Mouse (Mus musculus) G1E-ER4 (cell line): ENCODE measurements around the gene Olfr1392. TPM values are rescaled to one million over a fixed set of nuclear protein-coding genes. Genes with fewer than 3 reads are reported as not detected.

Experiments used
- GATA1 ChIP-seq: IDR thresholded peaks from one replicate; pipeline ENCODE4 v1.8.0; 2012; ENCODE audit warnings: low read length, inconsistent platforms
- polyA plus RNA-seq: library from polyadenylated mRNA; stranded (reverse); fragments of >175 nt; gene quantifications from 2 replicates; pipeline ENCODE4 v1.2.3, GENCODE M21; 2012

Olfr1392 gene
- polyA plus RNA-seq, 1 experiment, result not detected

- no peak for TF ChIP-seq GATA1
These were observed 36.7 kb upstream of the Olfr1392 start for GRCm38 (mm10) chr11:49248226-49248973.

- no peak for TF ChIP-seq GATA1
These were observed 35.9 kb upstream of the Olfr1392 start for GRCm38 (mm10) chr11:49248974-49249700.

- no peak for TF ChIP-seq GATA1
These were observed 35.2 kb upstream of the Olfr1392 start for GRCm38 (mm10) chr11:49249811-49250421.

- no peak for TF ChIP-seq GATA1
These were observed 34.4 kb upstream of the Olfr1392 start for GRCm38 (mm10) chr11:49250422-49251379.

- TF ChIP-seq GATA1, result no peak
These were observed 33.7 kb upstream of the Olfr1392 start for GRCm38 (mm10) chr11:49251380-49251761.

- TF ChIP-seq GATA1, result no peak
These were observed 33.0 kb upstream of the Olfr1392 start for GRCm38 (mm10) chr11:49252048-49252447.

GRCm38 (mm10) chr11:49253035-49253434 lies 32.0 kb upstream of the Olfr1392 start:
- TF ChIP-seq GATA1, result no peak

- no peak for TF ChIP-seq GATA1
These were observed 25.8 kb upstream of the Olfr1392 start for GRCm38 (mm10) chr11:49259296-49259695.

GRCm38 (mm10) chr11:49259829-49260228 lies 25.3 kb upstream of the Olfr1392 start:
- TF ChIP-seq GATA1, result no peak

- TF ChIP-seq GATA1, result no peak
These were observed 24.3 kb upstream of the Olfr1392 start for GRCm38 (mm10) chr11:49260598-49261312.

- TF ChIP-seq GATA1, result no peak
These were observed 23.7 kb upstream of the Olfr1392 start for GRCm38 (mm10) chr11:49261313-49261855.

GRCm38 (mm10) chr11:49262286-49262685 lies 22.8 kb upstream of the Olfr1392 start:
- no peak for TF ChIP-seq GATA1

- TF ChIP-seq GATA1, result no peak
These were observed 21.9 kb upstream of the Olfr1392 start for GRCm38 (mm10) chr11:49263149-49263548.

GRCm38 (mm10) chr11:49264081-49264480 lies 21.0 kb upstream of the Olfr1392 start:
- TF ChIP-seq GATA1, result no peak
